Mouse (Mus musculus) v-Abl transformed pro-B cells (cell line): Measurements from ENCODE around the gene Aldh6a1.

ENCODE experiments used
- in situ Hi-C, 2 experiments: fragments of 400-800 bp; cut with MboI; formaldehyde crosslinking; loops; one replicate each; pipeline ENCODE4 v1.15.1; 2025; ENCODE audit not compliant: unreplicated experiment in 2 of 2

Gene Aldh6a1

DNA sequence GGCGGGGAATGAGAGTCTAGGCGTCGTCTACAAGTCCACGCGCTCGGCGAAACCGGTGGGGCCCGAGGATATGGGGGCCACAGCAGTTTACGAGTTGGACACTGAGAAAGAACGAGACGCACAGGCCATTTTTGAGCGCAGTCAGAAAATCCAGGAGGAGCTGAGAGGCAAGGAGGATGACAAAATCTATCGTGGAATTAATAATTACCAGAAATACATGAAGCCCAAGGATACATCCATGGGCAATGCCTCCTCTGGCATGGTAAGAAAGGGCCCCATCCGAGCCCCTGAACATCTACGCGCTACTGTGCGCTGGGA is 33.2 kb downstream of the Aldh6a1 start:
- in situ Hi-C loops: loop anchor here in 1 of 2 experiments (5.0 kb wide), 1 partner anchor 70 kb away; no protein-coding TSS in a partner anchor

DNA sequence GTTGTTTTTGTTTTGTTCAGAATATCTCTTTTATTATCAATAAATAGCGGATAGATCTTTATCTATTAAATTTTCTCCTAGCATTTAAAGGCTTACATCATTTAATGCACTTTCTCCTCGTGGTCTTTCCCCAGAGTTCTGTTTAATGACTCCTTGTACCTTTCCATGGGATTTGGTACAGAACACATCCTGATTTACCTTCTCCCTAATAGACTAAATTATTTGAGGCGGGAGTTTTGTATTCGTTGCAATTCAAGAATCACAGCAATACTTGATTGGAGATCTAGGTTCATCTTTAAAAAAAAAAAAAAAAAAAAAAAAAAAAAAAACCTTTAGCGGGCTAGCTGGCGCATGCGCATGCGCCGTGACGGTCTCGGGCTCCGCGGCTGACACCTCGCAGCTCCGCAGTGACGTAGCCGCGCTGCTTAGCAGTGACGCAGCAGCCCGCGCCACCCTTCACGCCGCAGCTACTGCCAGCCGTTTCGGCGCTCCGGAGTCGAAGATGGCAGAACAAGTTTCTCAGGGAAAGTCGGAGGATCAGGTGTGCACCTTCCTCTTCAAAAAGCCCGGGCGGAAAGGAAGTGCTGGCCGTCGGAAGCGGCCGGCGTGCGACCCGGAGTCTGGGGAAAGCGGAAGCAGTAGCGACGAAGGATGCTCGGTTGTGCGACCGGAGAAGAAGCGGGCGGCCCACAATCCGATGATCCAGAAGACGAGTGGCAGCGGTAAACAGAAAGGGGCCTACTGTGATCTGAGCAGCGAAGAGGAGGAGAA is 33.8 kb downstream of the Aldh6a1 start, which contains the start of gene Rnf113a2:
Gene Rnf113a2 (plus strand): TSS at position 363 of the 771 bp plus-strand sequence.
- in situ Hi-C loops: loop anchor here in 1 of 2 experiments (5.0 kb wide), 1 partner anchor 70 kb away; no protein-coding TSS in a partner anchor

DNA sequence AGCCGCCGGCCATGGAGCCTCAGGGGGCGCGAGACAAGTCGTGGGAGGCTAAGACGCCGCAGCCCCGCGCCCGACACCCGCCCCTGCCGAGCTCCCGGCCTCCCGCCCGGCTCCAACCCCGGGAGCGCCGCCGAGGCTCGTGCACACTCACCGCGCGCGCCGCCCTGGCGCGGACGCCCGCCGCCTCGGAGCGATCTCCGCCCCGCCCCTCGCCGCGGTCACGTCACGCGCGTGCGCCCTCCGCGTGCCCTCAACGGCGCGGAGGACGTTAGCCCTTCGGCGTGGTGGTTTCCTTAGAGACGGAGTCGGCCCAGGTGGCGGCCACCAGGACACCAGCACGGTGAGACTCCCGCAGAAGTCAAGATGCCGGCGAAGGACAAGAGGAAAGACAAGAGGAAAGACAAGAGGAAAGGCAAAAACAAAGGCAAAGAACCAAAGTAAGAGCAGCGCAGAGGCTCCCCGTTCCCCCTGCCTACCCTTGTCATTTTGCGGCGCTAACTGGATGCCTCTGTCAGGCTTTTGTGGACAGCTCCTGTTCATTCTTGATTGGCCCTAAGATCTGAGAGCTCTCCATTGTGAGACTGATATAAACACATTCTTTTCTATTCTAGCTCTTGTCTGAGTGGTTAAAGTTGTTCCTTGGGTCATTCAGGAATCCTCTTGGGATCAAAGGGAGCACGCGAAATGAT is 41.8 kb downstream of the Aldh6a1 start, which contains the start of the genes Entpd5 and Bbof1:
Gene Entpd5 (minus strand): TSS at position 211 of the 689 bp plus-strand sequence.
Gene Bbof1 (plus strand): TSS at position 253 of the 689 bp plus-strand sequence.
- in situ Hi-C loops: loop anchor here in 1 of 2 experiments (10.0 kb wide), 1 partner anchor 46 kb away; the partner anchor contains the start of genes Aldh6a1 and Lin52

DNA sequence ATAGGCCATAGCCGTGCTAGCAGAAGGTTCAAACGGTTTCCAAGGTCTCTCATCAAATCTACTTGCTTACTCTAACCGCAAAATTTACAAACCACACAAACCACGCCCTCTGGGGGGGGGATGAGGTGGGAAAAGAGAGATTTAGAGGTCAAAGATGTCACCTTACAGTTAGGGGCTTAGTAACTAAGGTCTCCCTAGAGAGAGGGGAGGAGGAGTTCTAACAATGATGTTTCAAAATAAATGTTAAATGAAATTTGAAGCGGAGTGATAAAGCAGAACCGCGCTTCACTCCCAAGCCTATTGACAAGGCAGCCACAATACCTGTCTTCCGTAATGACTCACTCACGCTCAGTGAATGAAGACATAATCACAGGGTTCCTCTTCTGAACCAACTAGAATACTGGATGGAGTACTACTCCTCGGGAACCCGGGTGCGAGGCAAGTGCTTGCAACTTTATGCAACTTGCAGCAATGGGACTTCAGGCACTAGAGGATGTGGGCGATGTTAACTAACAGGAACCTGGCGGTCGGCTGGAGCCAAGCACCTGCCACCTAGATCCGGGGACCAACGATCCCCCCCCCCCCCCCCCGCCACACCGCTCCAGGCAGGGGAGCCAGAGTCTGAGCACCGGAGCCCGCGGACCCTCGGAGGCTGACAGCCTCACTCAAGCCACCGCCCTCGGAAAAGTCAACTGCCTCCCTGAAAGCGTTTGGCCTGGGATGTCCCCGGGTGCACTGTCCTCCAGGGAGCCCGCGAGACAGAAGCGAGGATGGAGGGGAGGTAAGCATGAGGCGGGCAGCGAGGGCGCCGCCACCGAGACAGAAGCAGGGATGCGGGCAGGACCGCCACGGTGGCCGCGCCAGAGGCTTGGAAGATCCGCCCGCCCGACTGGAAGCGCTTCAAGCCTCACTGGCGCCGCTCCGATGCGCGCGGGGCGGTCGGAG is 42.7 kb downstream of the Aldh6a1 start:
- in situ Hi-C loops: loop anchor here in 1 of 2 experiments (10.0 kb wide), 1 partner anchor 47 kb away; the partner anchor contains the start of genes Aldh6a1 and Lin52

DNA sequence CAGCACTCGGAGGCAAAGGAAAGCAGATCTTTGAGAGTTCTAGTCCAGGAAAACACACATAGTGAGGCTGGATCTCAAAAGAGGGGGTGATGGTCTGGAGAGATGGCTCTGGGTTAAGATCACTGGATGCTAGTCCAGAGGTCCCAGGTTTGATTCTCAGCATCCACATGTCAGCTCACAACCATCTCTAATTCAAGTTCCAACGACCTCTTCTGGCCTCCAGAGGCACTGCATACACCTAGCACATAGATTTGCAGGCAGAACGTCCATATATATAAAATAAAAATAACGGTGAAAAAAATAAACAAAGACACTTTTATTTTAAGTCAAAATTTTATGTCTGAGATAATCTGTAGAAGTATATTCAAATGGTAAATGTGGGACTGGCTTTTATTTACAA is 43.5 kb downstream of the Aldh6a1 start:
- in situ Hi-C loops: loop anchor here in 1 of 2 experiments (10.0 kb wide), 1 partner anchor 48 kb away; the partner anchor contains the start of genes Aldh6a1 and Lin52

DNA sequence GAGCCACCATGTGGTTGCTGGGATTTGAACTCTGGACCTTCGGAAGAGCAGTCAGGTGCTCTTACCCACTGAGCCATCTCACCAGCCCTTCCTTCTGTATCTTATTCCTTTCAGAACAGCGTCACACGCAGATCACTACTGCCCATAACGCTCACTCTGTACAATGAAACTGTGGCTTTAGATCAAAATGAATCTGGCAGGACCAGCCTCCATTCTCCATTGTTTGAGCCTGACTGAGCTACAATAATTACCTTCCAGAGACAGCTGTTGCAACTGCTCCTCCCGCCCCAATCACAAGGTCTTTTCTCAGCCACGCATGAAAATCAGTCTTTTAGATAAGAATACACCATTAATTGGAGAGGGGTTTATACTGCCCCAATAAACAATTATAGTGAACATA is 46.3 kb downstream of the Aldh6a1 start:
- in situ Hi-C loops: loop anchor here in 1 of 2 experiments (10.0 kb wide), 1 partner anchor 50 kb away; the partner anchor contains the start of genes Aldh6a1 and Lin52

DNA sequence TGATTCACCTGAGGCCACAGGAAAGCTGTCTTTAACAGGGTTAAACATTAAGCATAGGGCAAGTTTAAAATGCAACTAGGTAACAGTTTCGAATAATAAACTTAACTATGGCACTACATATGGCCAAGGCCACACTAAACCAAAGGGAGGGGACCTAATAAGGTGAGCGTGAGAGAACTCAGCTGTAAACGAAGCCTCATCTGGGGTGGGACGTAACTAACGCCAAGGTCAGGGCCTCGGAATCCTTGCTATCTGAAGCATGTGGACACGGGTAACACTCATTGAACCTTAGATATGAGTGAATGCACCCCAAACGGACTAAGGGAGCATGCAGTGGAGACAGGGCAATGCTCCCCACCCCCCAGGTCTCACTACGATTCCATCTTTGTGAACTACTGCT is 47.9 kb downstream of the Aldh6a1 start:
- in situ Hi-C loops: loop anchor here in 1 of 2 experiments (10.0 kb wide), 1 partner anchor 52 kb away; the partner anchor contains the start of genes Aldh6a1 and Lin52

DNA sequence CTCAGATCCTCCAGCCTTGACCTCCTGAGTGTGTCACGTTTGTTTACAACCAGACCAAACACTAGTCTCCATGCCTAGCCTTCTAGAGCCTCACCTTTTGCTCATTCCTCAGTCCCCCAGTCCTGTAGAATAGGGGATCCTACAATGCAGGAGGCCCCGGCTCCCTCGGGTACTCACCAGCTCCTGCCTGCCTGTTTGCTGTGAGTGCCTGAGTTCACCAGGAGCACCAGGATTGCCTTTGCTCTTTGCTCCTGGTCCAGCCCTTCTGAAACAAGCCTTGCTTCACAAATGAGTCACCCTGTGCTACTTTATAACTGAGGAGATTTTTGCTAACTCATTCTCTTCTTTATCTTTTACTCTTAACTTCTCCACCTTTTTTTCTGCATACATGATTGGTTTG is 50.2 kb downstream of the Aldh6a1 start:
- in situ Hi-C loops: loop anchor here in 1 of 2 experiments (10.0 kb wide), 1 partner anchor 54 kb away; the partner anchor contains the start of genes Aldh6a1 and Lin52

DNA sequence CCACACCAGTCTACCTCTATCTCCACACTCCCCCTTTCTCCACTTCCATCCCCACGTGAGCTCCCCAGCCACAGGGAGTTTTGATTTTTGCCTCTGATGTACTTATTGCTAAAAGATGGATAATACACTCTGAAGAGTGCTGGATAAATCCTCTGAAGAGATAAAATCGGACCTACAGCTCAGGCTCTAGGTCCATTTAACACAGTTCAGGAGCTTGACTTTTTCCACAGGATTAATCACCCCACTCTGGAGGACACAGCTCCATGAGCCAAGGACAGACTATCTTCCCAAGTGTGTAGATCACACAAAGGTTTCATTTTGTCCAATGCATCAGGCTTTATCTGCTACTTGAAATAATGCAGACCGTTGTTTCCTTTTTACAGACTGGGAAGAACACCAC is 50.7 kb downstream of the Aldh6a1 start:
- in situ Hi-C loops: loop anchor here in 1 of 2 experiments (10.0 kb wide), 1 partner anchor 55 kb away; the partner anchor contains the start of genes Aldh6a1 and Lin52

DNA sequence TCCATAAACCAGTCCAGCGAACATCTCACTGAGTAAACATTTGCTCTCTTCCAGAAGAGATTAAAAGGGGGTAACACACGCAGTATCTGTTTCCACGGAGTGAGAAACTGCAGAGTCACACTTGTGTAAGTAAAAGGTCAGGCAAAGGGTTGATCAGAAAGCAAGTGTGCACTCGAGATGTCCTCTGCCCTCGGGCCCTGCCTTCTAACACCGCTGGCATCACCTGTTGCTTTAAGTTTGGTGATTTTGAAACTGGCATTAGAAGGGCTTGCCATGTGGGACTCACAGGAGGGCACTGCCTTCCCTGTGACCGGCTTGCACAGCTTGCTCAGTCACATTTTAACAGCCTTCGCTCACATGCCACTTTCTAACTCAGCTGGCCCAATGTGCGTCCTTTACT is 51.1 kb downstream of the Aldh6a1 start:
- in situ Hi-C loops: loop anchor here in 1 of 2 experiments (10.0 kb wide), 1 partner anchor 55 kb away; the partner anchor contains the start of genes Aldh6a1 and Lin52

DNA sequence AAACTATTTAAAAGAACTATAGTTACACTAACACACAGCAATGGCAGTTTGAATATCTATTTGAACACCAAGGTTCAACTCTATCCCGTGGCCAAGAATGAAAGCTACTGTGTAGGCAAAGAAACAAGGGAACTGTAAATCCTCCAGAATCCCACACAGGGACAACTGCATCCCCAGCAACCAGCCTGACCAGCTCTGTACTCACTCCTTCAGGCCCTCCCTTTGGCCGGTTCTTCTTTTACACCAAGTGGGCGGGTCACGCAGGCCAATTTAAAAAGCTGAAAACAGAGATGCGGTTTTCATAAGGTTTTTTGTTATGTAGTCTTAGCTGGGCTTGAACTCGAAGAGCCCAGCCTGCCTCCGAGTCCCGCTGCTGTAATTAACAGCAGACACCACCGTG is 51.7 kb downstream of the Aldh6a1 start:
- in situ Hi-C loops: no loop called here

DNA sequence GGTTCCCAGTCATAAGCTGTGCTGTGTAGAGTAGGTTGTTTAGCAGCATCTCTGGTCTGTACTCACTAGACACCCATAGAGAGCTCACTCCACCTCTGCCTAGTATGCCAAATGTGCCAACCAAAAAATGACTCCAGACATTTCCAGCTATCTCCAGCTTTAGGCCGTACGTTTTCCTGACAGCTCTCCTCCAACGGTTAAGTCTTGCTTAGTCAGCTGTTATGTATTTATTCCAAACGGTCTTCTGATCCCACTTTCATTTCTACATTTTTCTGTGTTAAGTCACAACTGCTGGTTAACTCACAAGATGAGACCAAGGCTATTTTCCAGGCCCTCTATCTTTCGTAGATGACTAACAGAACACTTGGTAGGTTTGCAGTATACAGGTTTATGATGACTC is 52.2 kb downstream of the Aldh6a1 start:
- in situ Hi-C loops: no loop called here

DNA sequence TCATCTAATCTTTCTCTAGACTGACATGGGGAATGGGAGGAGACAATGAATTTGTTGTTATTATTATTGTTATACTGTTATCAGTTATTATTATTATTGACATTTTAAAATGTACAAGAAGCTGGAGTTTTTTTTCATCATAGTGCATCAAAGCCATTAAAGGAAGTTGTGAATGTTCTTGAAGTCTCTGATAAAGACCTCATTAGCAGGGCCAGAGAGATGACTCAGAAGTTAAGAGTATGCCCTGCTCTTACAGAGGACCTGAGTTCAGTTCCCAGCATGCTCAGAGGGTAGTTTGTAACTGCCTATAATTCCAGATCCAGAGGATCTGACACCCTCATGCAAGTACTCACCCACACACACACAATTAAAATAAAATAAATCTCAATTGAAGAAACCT is 53.1 kb downstream of the Aldh6a1 start:
- in situ Hi-C loops: no loop called here

DNA sequence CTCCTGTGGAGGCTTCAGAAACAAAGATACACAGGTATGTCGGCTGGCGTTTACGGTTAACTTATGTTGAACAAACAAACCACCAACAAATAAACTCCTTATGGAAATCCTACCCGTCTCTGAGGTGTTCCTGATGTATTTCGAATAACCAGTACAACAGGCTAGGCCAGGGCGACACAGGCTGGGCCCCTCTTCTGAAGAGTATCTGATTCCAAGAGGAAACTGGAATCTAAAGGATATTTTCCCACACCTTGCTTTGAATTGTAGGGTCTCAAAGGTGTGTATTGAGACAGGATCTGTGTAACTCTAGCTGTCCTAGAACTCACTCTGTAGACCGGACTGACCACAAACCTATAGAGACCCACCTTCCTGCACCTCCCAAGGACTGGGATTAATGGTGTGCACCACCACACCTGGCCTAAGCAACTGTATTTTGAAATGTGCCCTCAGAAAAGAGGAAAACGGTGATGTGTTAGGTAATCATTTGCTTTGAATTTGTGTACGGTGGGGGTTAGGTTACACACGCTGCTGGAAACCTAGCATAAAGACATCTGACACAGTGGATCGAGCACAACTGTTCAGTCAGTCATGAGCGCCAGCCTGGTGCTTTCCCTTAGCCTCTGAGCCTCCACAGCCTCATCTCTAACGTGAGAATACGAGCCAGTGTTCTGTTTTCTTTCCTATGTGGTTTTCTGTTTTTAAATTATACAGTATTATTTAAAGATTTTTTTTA is 53.7 kb downstream of the Aldh6a1 start:
- in situ Hi-C loops: no loop called here

DNA sequence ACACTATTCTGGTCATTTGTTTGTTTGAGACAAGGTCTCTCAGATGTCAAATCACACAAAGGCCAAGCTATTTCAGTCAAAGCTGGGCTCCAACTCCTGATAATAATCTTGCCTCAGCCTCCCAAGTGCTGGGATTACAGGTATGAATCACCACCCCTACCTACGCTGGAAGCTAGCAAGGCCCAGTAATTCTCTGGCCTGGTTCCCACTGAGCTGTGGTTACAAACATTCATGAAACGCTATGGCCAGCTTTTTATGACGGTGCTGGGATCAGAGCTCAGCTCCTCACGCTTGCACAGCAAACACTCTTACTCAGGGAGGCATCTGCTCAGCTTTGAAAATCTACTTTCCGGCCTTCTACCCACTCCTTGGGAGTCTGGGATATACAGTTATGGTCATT is 57.0 kb downstream of the Aldh6a1 start:
- in situ Hi-C loops: no loop called here

DNA sequence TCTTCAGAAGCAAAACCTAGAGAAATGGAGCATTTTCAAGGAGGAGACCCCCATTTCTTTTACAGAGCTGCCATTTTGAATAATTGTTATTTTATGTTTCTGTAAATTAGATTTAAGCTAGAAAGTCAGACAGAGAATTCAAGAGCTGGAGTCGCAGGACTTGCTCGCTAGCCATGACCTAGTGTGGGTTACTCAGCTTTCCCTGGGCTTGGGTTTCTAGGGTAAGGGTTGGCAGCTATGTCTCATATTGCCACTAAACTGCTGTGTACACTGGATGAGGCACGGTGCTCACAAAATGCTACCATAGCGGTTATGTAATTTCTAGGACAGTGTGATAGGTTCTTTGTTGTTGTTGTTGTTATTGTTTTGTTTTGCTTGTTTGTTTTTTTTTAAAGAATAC is 58.1 kb downstream of the Aldh6a1 start:
- in situ Hi-C loops: no loop called here

DNA sequence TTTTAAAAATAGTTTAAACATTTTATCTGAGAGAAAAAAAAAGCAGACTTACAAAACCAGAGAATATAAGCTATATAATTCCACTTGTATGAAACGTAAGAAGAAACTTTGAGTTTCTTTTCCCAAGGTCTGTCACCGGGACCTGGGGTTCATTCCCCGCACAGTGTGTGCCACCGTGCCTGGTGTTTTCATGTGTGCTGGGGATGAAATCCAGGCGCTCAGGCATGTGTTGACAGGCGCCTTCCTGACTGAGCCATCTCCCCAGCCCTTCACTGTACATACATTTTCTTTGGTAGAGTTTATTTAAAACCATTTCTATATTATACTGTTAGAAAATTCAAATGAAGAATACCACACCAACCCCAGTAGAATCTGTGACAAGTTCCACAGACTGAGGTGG is 60.5 kb downstream of the Aldh6a1 start:
- in situ Hi-C loops: no loop called here

DNA sequence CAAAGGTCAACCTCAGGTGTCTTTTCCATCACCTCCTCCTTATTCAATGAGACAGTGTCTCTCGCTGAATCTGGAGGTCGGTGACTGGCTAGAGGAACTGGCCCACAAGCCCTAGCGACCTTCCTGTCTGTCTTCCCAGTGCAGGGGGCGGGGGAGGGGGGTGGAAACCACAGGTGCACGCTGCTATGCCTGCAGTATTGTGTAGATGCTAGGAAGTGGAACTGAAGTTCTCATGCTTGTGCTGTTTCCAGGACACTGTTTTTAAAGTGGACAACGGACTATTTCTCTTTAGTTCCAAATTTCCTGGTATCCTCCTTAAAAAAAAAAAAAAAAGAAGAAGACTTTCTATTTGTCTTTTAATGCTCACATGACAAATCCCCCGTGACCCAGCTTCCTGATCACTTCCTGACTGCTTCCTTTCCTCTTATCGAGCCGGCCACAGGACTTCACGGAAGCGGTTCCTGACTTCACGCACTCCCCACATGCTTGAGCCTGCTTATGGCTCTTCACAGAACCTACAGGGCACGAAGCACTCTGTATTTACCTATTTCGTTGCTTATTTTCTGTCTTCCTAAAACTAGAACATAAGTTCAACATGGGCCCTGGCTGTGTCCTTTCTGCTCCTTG is 61.9 kb downstream of the Aldh6a1 start:
- in situ Hi-C loops: no loop called here

DNA sequence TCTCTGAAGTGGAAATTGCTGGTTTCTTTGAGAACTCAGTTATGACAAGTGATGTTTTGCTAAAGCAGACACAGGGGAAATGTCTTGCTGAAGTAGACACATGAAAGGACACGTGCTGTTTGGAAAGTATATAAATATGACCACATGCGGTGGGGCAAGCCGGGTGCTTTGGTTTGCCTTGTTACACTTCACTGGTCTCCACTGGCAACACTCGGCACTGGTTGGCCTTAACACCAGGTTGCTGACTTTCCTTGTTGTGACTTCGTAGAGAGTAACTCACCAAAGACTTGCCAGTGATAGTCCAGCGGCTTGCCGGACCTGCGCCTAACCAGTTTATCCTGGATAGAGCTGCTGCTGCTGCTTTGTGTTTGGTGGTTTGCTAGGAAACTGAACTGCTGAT is 62.7 kb downstream of the Aldh6a1 start:
- in situ Hi-C loops: no loop called here
